Mouse (Mus musculus) retina, postnatal 1 day (tissue): ENCODE measurements around the gene 4833439L19Rik.
A peak's percentile ranks its signal among the peaks of the same experiment; 100 is the strongest.

Experiments
- DNase-seq: peaks from one replicate; pipeline ENCODE4 v3.0.0-alpha.2; 2012

4833439L19Rik gene

DNA sequence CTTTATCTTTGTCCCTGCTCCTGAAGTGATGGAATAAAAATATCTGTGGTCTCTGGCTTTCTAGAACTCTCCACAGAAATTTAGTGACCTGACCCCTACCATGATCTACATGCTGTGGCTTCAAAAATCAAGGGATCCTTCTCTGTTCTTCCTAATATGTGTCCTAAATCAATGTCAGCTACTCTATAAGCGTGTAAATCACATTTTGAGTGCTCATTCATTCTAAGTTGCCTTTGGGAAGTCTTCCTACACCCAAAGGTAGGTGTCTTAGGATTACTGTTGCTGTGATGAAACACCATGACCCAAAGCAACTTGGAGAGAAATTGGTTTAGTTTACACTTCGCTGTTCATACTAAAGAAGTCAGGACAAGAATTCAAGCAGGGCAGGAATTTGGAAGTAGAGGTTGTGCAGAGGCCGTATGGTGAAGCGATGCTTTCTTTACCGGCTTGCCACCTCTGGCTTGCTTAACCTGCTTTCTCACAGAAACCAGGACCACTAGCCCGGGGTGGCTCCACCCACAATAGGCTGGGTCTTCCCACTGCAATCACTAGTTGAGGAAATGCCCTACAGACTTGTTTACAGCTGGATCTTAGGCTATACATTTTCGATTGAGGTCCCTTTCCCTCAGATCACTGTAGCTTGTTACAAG, 60.5 kb downstream of the 4833439L19Rik start:
- DNase-seq: peak; percentile 10

DNA sequence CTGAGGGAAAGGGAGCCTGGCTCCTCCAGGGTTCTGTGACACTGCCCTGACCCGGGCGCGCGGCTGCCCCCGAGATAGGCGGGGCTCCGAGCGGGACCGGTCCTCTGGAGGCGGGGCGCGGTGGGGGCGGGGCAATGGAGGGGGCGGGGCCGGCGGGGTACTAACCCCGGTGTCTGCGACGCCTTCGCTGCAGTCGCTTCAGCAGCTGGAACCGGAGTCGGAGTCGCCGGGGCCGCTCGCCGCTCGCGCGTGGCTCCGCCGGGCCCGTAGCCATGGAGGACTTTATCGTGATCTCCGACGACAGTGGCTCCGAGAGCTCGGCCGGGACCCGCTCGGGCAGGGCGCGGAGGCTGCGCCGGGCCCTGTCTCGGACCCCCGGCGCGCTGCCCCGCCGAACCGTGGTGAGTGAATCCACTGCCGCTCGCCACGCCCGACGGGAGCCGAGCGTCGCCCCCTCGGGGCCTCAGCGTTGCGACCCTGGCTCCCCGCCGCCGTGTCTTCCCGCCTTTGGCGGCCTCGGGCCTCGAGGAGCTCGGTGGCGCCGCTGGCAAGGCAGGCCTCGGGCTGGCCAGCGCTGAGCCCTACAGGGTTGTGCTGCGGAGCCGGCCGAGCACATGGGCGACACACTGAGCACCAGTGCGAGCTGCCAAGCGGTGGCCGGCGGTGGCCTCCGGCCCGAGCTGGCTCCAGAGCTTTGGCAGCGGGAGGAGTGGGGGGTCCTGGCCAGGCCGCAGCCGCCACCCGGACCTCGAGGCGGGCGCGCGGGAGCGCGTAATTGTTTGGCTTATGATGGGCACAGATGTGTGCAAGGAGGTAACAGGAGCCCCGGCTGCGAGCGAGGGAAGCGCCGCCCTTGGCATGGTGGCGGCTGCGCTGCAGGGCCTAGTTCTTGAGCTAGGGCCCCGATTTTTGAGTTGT, 61.4 kb downstream of the 4833439L19Rik start, which contains the start of gene Simc1:
Gene Simc1, plus strand, starts transcription at position 176 of the 918 bp plus-strand sequence.
- peak; percentile 83 for DNase-seq

DNA sequence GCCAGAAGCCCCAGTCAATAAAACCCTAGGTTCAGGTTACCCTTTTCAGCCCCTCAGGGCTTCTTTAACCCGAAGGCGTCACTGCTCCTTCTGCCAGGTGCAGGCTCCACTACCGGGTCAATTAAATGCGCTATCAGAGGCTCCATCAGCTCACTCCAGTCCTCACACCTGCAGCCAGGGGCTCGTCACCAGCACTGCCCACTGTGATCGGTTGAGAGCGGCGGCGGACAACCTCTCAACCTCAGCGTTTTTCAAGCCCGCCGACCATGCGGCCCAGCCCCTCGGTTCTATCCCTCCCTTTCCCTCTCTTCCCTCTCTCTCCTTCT, 62.0 kb downstream of the 4833439L19Rik start:
- DNase-seq: no peak

DNA sequence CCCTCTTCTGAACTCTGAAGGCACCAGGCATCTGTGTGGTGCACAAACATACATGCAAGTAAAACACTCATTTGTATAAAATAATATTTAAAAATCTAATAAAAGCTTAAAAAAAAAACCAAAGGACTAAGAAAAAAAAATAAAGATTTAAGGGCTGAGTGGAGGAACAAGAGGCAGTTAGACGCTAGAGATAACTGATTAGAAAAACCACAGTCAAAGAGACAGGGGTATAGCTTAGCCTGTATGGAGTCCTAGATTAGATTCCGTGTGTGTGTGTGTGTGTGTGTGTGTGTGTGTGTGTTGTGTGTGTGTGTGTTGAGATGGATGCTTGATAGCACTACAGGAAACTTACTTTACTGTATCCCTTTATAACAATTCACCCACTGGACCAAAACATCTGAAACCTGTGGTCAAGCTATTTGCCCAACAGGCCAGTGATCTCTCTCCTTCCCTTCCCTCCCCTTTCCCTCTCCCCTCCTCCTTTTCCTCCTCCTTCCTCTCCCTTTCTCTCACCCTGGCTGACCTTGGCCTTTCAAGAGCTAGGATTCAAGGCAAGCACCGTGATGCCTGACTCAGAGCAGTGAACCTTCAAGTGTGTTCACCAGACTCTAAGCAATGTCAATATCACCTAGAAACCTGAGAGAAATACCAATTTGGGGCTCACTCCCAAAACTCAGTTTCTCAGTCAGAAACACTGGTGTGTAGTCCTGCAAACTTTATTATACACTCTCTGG, 63.1 kb downstream of the 4833439L19Rik start:
- DNase-seq: no peak

DNA sequence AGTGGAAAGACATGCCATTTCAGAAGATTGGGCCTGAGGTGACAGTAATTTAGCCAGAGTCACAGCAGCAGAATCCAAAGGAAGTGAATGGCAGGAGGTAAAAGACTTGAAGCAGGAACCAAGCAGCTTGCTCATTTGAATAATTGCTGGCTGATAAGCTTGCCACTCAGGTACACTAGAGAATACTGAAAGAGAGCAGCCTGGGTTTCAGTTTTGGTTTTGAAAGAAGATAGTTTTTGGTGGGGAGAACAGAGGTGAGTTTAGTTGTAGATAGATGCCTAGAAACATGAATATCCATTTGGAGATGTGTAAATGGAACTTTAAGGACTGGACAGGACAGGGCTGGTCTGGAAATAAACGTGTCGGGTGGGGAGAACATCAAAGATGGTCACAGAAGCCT, 63.9 kb downstream of the 4833439L19Rik start:
- DNase-seq: no peak
